Mouse (Mus musculus): Measurements from ENCODE around the gene Rpl9-ps1. TPM values are rescaled to one million over a fixed set of nuclear protein-coding genes. Genes with fewer than 3 reads are reported as not detected.

Gene Rpl9-ps1
- polyA plus RNA-seq, 1 experiment from 2014 or later = not detected

GRCm38 (mm10) chr11:83641216-83641615 is 4.2 kb downstream of the Rpl9-ps1 start:
- ATAC-seq (ENCODE audit: low FRiP score) = no peak
- Histone ChIP-seq H3K4me2 (no peak overlapping the region), H3K9ac (replicated peaks) (no peak overlapping the region), H3K4me1 (no peaks in the 10 kb centered on the region), H3K9me3 (replicated peaks) (no peaks in the 10 kb centered on the region), H3K27me3 (replicated peaks) (no peaks in the 10 kb centered on the region), H3K36me3 (no peaks in the 10 kb centered on the region), H3K27ac (replicated peaks) (no peak overlapping the region), H3K4me3 (replicated peaks) (no peak overlapping the region)
- WGBS = 90% methylated on average over 2 of the region's 2 CpGs

- no peak overlapping the region for H3K4me2 ChIP-seq
- H3K36me3 ChIP-seq = no peaks in the 10 kb centered on the region
- ATAC-seq (ENCODE audit: low FRiP score) = no peak
- no peaks in the 10 kb centered on the region for H3K27me3 ChIP-seq (replicated peaks)
- H3K27ac ChIP-seq (replicated peaks) = no peak overlapping the region
- no peaks in the 10 kb centered on the region for H3K4me1 ChIP-seq
- H3K4me3 ChIP-seq (replicated peaks) = no peak overlapping the region
- WGBS = 84% methylated on average over 5 of the region's 5 CpGs
- H3K9me3 ChIP-seq (replicated peaks) = no peaks in the 10 kb centered on the region
- H3K9ac ChIP-seq (replicated peaks) = no peak overlapping the region
Measured at GRCm38 (mm10) chr11:83640141-83640540, 5.3 kb downstream of the Rpl9-ps1 start.

- H3K4me1 ChIP-seq = no peaks in the 10 kb centered on the region
- no peak overlapping the region for H3K4me3 ChIP-seq (replicated peaks)
- H3K27ac ChIP-seq (replicated peaks) = no peak overlapping the region
- no peaks in the 10 kb centered on the region for H3K9me3 ChIP-seq (replicated peaks)
- WGBS = 68% methylated on average over 3 of the region's 3 CpGs
- no peak overlapping the region for H3K9ac ChIP-seq (replicated peaks)
- no peak for ATAC-seq (ENCODE audit: low FRiP score)
- no peak overlapping the region for H3K4me2 ChIP-seq
- no peaks in the 10 kb centered on the region for H3K27me3 ChIP-seq (replicated peaks)
- no peaks in the 10 kb centered on the region for H3K36me3 ChIP-seq
Measured at GRCm38 (mm10) chr11:83639533-83639932, 5.9 kb downstream of the Rpl9-ps1 start.

GRCm38 (mm10) chr11:83638934-83639333 is 6.5 kb downstream of the Rpl9-ps1 start:
- Histone ChIP-seq H3K27ac (replicated peaks) (no peak overlapping the region), H3K9me3 (replicated peaks) (no peaks in the 10 kb centered on the region), H3K27me3 (replicated peaks) (no peaks in the 10 kb centered on the region), H3K4me3 (replicated peaks) (no peak overlapping the region), H3K36me3 (no peaks in the 10 kb centered on the region), H3K4me1 (no peaks in the 10 kb centered on the region), H3K4me2 (no peak overlapping the region), H3K9ac (replicated peaks) (no peak overlapping the region)
- 65% methylated on average over 2 of the region's 2 CpGs for WGBS
- ATAC-seq (ENCODE audit: low FRiP score) = no peak

GRCm38 (mm10) chr11:83636742-83637235 is 8.6 kb downstream of the Rpl9-ps1 start:
- Histone ChIP-seq H3K9ac (replicated peaks) (no peak overlapping the region), H3K36me3 (no peaks in the 10 kb centered on the region), H3K9me3 (replicated peaks) (no peaks in the 10 kb centered on the region)

GRCm38 (mm10) chr11:83634898-83635297 is 10.5 kb downstream of the Rpl9-ps1 start:
- no peak overlapping the region for H3K4me3 ChIP-seq (replicated peaks)
- no peak overlapping the region for H3K27ac ChIP-seq (replicated peaks)
- no peaks in the 10 kb centered on the region for H3K4me1 ChIP-seq
- 96% methylated on average over 2 of the region's 2 CpGs for WGBS
- ATAC-seq (ENCODE audit: low FRiP score) = no peak
- no peak overlapping the region for H3K9ac ChIP-seq (replicated peaks)
- H3K9me3 ChIP-seq (replicated peaks) = no peaks in the 10 kb centered on the region
- H3K4me2 ChIP-seq = no peak overlapping the region
- H3K27me3 ChIP-seq (replicated peaks) = no peaks in the 10 kb centered on the region
- no peaks in the 10 kb centered on the region for H3K36me3 ChIP-seq

More at GRCm38 (mm10) chr11:83636742-83637235, 8.6 kb downstream of the Rpl9-ps1 start:
- 78% methylated on average over 1 of the region's 1 CpGs for WGBS
- Histone ChIP-seq H3K4me3 (replicated peaks) (no peak overlapping the region), H3K27ac (replicated peaks) (no peak overlapping the region), H3K27me3 (replicated peaks) (no peaks in the 10 kb centered on the region), H3K4me2 (no peak overlapping the region), H3K4me1 (no peaks in the 10 kb centered on the region)
- ATAC-seq (ENCODE audit: low FRiP score) = no peak

- Histone ChIP-seq H3K36me3 (no peaks in the 10 kb centered on the region), H3K9me3 (replicated peaks) (no peaks in the 10 kb centered on the region), H3K9ac (replicated peaks) (no peak overlapping the region), H3K4me2 (no peak overlapping the region), H3K27ac (replicated peaks) (no peak overlapping the region), H3K4me3 (replicated peaks) (no peak overlapping the region), H3K4me1 (no peaks in the 10 kb centered on the region), H3K27me3 (replicated peaks) (no peaks in the 10 kb centered on the region)
- 40% methylated on average over 4 of the region's 4 CpGs for WGBS
- ATAC-seq (ENCODE audit: low FRiP score) = no peak
Measured at GRCm38 (mm10) chr11:83634425-83634824, 11.0 kb downstream of the Rpl9-ps1 start.

GRCm38 (mm10) chr11:83632744-83633143 is 12.7 kb downstream of the Rpl9-ps1 start:
- no peak overlapping the region for H3K9ac ChIP-seq (replicated peaks)
- H3K36me3 ChIP-seq = no peaks in the 10 kb centered on the region
- no peak overlapping the region for H3K4me3 ChIP-seq (replicated peaks)
- WGBS = 72% methylated on average over 4 of the region's 4 CpGs
- no peak overlapping the region for H3K27ac ChIP-seq (replicated peaks)
- no peaks in the 10 kb centered on the region for H3K9me3 ChIP-seq (replicated peaks)
- H3K27me3 ChIP-seq (replicated peaks) = no peaks in the 10 kb centered on the region
- no peak overlapping the region for H3K4me2 ChIP-seq
- H3K4me1 ChIP-seq = no peaks in the 10 kb centered on the region
- no peak for ATAC-seq (ENCODE audit: low FRiP score)

GRCm38 (mm10) chr11:83631065-83631464 is 14.4 kb downstream of the Rpl9-ps1 start:
- WGBS = 86% methylated on average over 2 of the region's 2 CpGs
- no peak overlapping the region for H3K4me2 ChIP-seq

GRCm38 (mm10) chr11:83630630-83631029 is 14.8 kb downstream of the Rpl9-ps1 start:
- Histone ChIP-seq H3K36me3 (no peaks in the 10 kb centered on the region), H3K27me3 (replicated peaks) (no peaks in the 10 kb centered on the region), H3K4me3 (replicated peaks) (no peak overlapping the region), H3K27ac (replicated peaks) (no peak overlapping the region), H3K9ac (replicated peaks) (no peak overlapping the region), H3K9me3 (replicated peaks) (no peaks in the 10 kb centered on the region), H3K4me1 (no peaks in the 10 kb centered on the region), H3K4me2 (no peak overlapping the region)
- 95% methylated on average over 1 of the region's 1 CpGs for WGBS
- ATAC-seq (ENCODE audit: low FRiP score) = no peak

More at GRCm38 (mm10) chr11:83631065-83631464, 14.4 kb downstream of the Rpl9-ps1 start:
- Histone ChIP-seq H3K9me3 (replicated peaks) (no peaks in the 10 kb centered on the region), H3K27ac (replicated peaks) (no peak overlapping the region), H3K4me1 (no peaks in the 10 kb centered on the region), H3K4me3 (replicated peaks) (no peak overlapping the region), H3K9ac (replicated peaks) (no peak overlapping the region), H3K27me3 (replicated peaks) (no peaks in the 10 kb centered on the region), H3K36me3 (no peaks in the 10 kb centered on the region)
- ATAC-seq (ENCODE audit: low FRiP score) = no peak

- Histone ChIP-seq H3K9me3 (replicated peaks) (no peaks in the 10 kb centered on the region), H3K27me3 (replicated peaks) (no peaks in the 10 kb centered on the region), H3K27ac (replicated peaks) (no peak overlapping the region), H3K9ac (replicated peaks) (no peak overlapping the region), H3K4me1 (no peaks in the 10 kb centered on the region), H3K4me3 (replicated peaks) (no peak overlapping the region), H3K4me2 (no peak overlapping the region), H3K36me3 (no peaks in the 10 kb centered on the region)
- WGBS = 89% methylated on average over 9 of the region's 9 CpGs
- ATAC-seq (ENCODE audit: low FRiP score) = no peak
Measured at GRCm38 (mm10) chr11:83628808-83629207, 16.6 kb downstream of the Rpl9-ps1 start.

GRCm38 (mm10) chr11:83623586-83623985 is 21.8 kb downstream of the Rpl9-ps1 start:
- Histone ChIP-seq H3K4me2 (no peak overlapping the region), H3K9ac (replicated peaks) (no peak overlapping the region), H3K27me3 (replicated peaks) (no peaks in the 10 kb centered on the region), H3K36me3 (no peaks in the 10 kb centered on the region), H3K4me3 (replicated peaks) (no peak overlapping the region), H3K27ac (replicated peaks) (no peak overlapping the region), H3K9me3 (replicated peaks) (no peaks in the 10 kb centered on the region), H3K4me1 (no peaks in the 10 kb centered on the region)
- ATAC-seq (ENCODE audit: low FRiP score) = no peak
- WGBS = 85% methylated on average over 3 of the region's 3 CpGs

- no peaks in the 10 kb centered on the region for H3K9me3 ChIP-seq (replicated peaks)
- WGBS = 90% methylated on average over 1 of the region's 1 CpGs
- no peaks in the 10 kb centered on the region for H3K36me3 ChIP-seq
- H3K27me3 ChIP-seq (replicated peaks) = no peaks in the 10 kb centered on the region
- no peak overlapping the region for H3K4me3 ChIP-seq (replicated peaks)
- H3K27ac ChIP-seq (replicated peaks) = no peak overlapping the region
- H3K9ac ChIP-seq (replicated peaks) = no peak overlapping the region
- no peaks in the 10 kb centered on the region for H3K4me1 ChIP-seq
- no peak for ATAC-seq (ENCODE audit: low FRiP score)
- no peak overlapping the region for H3K4me2 ChIP-seq
Measured at GRCm38 (mm10) chr11:83619037-83619436, 26.4 kb downstream of the Rpl9-ps1 start.
